Mouse (Mus musculus): ENCODE measurements around the gene Dmap1. TPM values are rescaled to one million over a fixed set of nuclear protein-coding genes. Genes with fewer than 3 reads are reported as not detected.

Gene Dmap1
- total and polyA plus RNA-seq, 3 experiments: 39.3 to 43.4 (median 39.3) TPM

DNA sequence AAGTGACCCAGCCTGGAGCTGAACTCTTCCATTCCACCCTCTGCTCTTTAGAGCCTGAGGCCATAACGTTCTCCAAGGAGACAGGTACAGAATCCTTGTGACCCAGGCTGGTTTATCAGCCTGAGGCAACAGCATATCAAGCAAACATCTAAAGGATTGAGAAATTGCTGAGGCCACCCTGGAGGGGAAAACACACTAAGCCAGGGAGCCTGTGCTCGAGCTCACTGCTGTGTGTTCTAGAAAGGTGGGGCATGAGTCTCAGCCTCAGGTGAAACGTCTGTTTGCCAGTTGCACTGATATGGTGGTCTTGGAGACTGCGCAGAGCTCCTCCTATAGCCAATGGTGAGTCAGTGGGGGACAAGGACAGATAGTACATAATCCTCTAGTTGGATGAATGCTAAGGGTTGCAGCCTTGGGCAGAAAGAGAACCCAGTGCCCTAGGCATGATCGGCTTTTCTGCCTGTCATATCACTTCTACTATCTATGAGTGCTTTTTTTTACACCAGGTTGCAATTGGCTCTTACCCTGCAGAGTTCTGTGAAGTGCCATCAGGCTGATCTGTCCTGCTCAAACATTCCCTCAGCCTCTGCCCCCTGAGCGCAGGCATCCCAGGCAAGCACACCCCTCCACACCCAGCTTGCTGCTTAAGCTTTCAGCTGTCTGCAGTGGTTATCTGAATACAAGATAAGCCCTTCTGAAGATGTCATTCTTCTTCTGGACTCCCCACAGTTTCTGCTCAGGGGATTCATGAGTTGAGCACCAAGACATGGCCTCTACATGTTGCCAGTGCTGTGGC lies 31.4 kb upstream of the Dmap1 start:
- no peak overlapping the region for H3K4me3 ChIP-seq (replicated peaks in 1 of 3; ENCODE audit: low read depth in 2 of 3, low read length in 2 of 3, poor library complexity in 1 of 3)
- H3K36me3 ChIP-seq (replicated peaks in 1 of 2; ENCODE audit: control insufficient read depth in 1 of 2, insufficient read depth in 1 of 2, low read length in 1 of 2): no peaks in the 10 kb centered on the region
- dilution Hi-C loops (cut with MboI; ENCODE audit: extremely low pct_ligation_motif_present, extremely low pct_unique_long_range_greater_than_20kb, low sequenced_read_pairs): no loop called here
- H3K79me2 ChIP-seq (replicated peaks; ENCODE audit: control insufficient read depth, extremely low read depth, insufficient read depth, poor library complexity, severe bottlenecking): no peaks in the 10 kb centered on the region
- no peak overlapping the region for H3K4me2 ChIP-seq (ENCODE audit: insufficient read depth, low read depth, poor library complexity, severe bottlenecking)
- TF ChIP-seq MAZ (IDR thresholded peaks at IDR 0.05; ENCODE audit: low read depth, low read length) (no peak), CTCF (conservative IDR thresholded peaks at IDR 0.05 in 1 of 2, IDR thresholded peaks at IDR 0.05 in 1 of 2; ENCODE audit: low read depth in 2 of 2, low read length in 2 of 2) (no peak), ELF1 (IDR thresholded peaks at IDR 0.05; ENCODE audit: low read depth, low read length) (no peak), JUN (IDR thresholded peaks at IDR 0.05; ENCODE audit: insufficient read depth, low read depth, low read length) (no peak), CHD1 (IDR thresholded peaks at IDR 0.05; ENCODE audit: low read depth, low read length) (no peak), EP300 (IDR thresholded peaks at IDR 0.05; ENCODE audit: low read length) (no peak), MXI1 (IDR thresholded peaks at IDR 0.05; ENCODE audit: low read depth, low read length) (no peak), JUND (conservative IDR thresholded peaks at IDR 0.05; ENCODE audit: low read depth, low read length) (no peak), RAD21 (IDR thresholded peaks at IDR 0.05; ENCODE audit: low read depth, low read length) (no peak), POLR2A (IDR thresholded peaks at IDR 0.05; ENCODE audit: low read depth, low read length) (no peak), ZC3H11A (IDR thresholded peaks at IDR 0.05; ENCODE audit: low read depth, low read length) (no peak), ZMIZ1 (IDR thresholded peaks at IDR 0.05; ENCODE audit: low read depth, low read length) (no peak), ETS1 (conservative IDR thresholded peaks at IDR 0.05; ENCODE audit: low read depth, low read length) (no peak), MEF2A (IDR thresholded peaks at IDR 0.05; ENCODE audit: borderline replicate concordance, low read depth, low read length) (no peak), RCOR1 (conservative IDR thresholded peaks at IDR 0.05; ENCODE audit: low read depth, low read length) (no peak), MAX (IDR thresholded peaks at IDR 0.05; ENCODE audit: low read length) (no peak), HCFC1 (IDR thresholded peaks at IDR 0.05; ENCODE audit: low read depth, low read length) (no peak), NRF1 (IDR thresholded peaks at IDR 0.05; ENCODE audit: low read depth, low read length) (no peak)
- no peaks in the 10 kb centered on the region for H3K9me3 ChIP-seq (replicated peaks; ENCODE audit: low read length)
- H3K4me1 ChIP-seq (ENCODE audit: control insufficient read depth in 1 of 2, insufficient read depth in 2 of 2): no peaks in the 10 kb centered on the region
- H3K9ac ChIP-seq (ENCODE audit: insufficient read depth, low read depth): no peak overlapping the region
- in situ Hi-C loops (cut with MboI; ENCODE audit: low pct_ligation_motif_present, low pct_unique_long_range_greater_than_20kb, low sequenced_read_pairs): loop anchor here (10.0 kb wide), 1 partner anchor 61 kb away; no protein-coding TSS in a partner anchor
- DNase-seq (ENCODE audit: extremely low read depth): no peak
- H3K27me3 ChIP-seq (replicated peaks): peaks cover 4% of the 10 kb centered on the region
- H3K27ac ChIP-seq (ENCODE audit: insufficient read depth, low read depth): no peak overlapping the region

- TF ChIP-seq CHD2 (IDR thresholded peaks at IDR 0.05; ENCODE audit: low read length) (no peak), SMC3 (IDR thresholded peaks at IDR 0.05; ENCODE audit: low read depth, low read length) (no peak), MAX (IDR thresholded peaks at IDR 0.05; ENCODE audit: low read length) (no peak), CTCF (conservative IDR thresholded peaks at IDR 0.05 in 1 of 2, IDR thresholded peaks at IDR 0.05 in 1 of 2; ENCODE audit: low read depth in 2 of 2, low read length in 2 of 2) (no peak), SIN3A (IDR thresholded peaks at IDR 0.05; ENCODE audit: low read length) (no peak), KAT2A (IDR thresholded peaks at IDR 0.05; ENCODE audit: insufficient replicate concordance, low read length) (no peak), ZC3H11A (IDR thresholded peaks at IDR 0.05; ENCODE audit: low read depth, low read length) (no peak), USF1 (IDR thresholded peaks at IDR 0.05; ENCODE audit: low read depth, low read length) (no peak), NRF1 (IDR thresholded peaks at IDR 0.05; ENCODE audit: low read depth, low read length) (no peak), JUND (conservative IDR thresholded peaks at IDR 0.05; ENCODE audit: low read depth, low read length) (no peak), MXI1 (IDR thresholded peaks at IDR 0.05; ENCODE audit: low read depth, low read length) (no peak), RAD21 (IDR thresholded peaks at IDR 0.05; ENCODE audit: low read depth, low read length) (no peak)
- no peak for DNase-seq (ENCODE audit: extremely low read depth)
- H3K4me2 ChIP-seq (ENCODE audit: insufficient read depth, low read depth, poor library complexity, severe bottlenecking): no peak overlapping the region
- H3K9ac ChIP-seq (ENCODE audit: insufficient read depth, low read depth): no peak overlapping the region
- no peak overlapping the region for H3K27ac ChIP-seq (ENCODE audit: insufficient read depth, low read depth)
- H3K79me2 ChIP-seq (replicated peaks; ENCODE audit: control insufficient read depth, extremely low read depth, insufficient read depth, poor library complexity, severe bottlenecking): no peaks in the 10 kb centered on the region
- no peak overlapping the region for H3K4me3 ChIP-seq (replicated peaks in 1 of 3; ENCODE audit: low read depth in 2 of 3, low read length in 2 of 3, poor library complexity in 1 of 3)
- in situ Hi-C loops (cut with MboI; ENCODE audit: low pct_ligation_motif_present, low pct_unique_long_range_greater_than_20kb, low sequenced_read_pairs): loop anchor here (10.0 kb wide), 1 partner anchor 62 kb away; no protein-coding TSS in a partner anchor
- peaks cover 4% of the 10 kb centered on the region for H3K27me3 ChIP-seq (replicated peaks)
- no peaks in the 10 kb centered on the region for H3K4me1 ChIP-seq (ENCODE audit: control insufficient read depth in 1 of 2, insufficient read depth in 2 of 2)
- dilution Hi-C loops (cut with MboI; ENCODE audit: extremely low pct_ligation_motif_present, extremely low pct_unique_long_range_greater_than_20kb, low sequenced_read_pairs): no loop called here
- no peaks in the 10 kb centered on the region for H3K9me3 ChIP-seq (replicated peaks; ENCODE audit: low read length)
- H3K36me3 ChIP-seq (replicated peaks in 1 of 2; ENCODE audit: control insufficient read depth in 1 of 2, insufficient read depth in 1 of 2, low read length in 1 of 2): no peaks in the 10 kb centered on the region
These were observed 30.2 kb upstream of the Dmap1 start for GRCm38 (mm10) chr4:117712314-117712713.
